Mouse (Mus musculus): Measurements from ENCODE around the gene Zfp40.
A peak's percentile ranks its signal among the peaks of the same experiment; 100 is the strongest.
"Not testable (repeated sequence)": the region's sequence is repeated elsewhere in the genome, so short reads cannot be mapped to it uniquely, and the experiment has no call there.

Zfp40 gene

DNA sequence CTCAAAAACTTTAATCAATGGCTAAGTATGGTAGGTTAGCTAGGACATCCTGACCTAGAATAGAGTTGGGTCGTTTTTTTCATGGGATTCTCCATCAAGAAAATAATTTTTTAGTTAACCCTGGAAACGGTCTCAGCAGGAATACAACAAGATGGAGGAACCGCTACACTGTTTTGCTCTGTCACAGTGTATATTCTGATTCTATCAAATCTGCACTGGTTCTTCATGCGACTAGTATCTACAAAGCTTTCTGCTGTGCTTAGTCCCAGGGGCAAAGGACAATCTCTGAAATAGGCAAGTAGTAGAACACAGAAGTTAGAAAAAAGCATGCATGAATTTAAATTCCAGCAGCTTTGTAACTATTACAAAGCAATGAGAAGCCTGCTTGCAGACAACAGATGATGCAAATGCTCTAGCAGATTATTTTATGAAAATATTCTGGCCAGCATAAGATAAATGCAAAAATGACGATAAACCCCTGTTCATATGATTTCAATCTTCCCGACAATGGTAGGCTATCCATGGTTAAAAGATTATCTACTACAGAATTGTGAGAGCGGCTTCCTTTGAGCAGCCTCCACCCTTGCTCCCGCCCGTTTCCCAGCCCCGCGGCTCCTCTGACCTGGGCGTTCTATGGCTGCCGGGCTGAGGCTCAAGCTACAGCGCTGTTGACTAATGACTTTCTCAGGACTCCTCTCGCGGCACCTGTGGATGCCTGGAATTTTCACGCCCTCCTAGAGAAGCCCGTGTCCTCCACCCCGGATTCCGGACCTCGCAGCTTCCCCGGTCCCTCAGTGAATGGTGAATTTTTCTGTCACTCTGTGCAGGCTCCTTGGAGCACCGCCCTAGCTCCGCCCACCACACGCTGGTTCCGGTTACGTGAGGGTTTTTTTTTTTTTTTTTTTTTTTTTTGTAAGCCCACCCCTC is at the start of gene Zfp40:
TSS of gene Zfp40 (minus strand) at position 800 of the 927 bp plus-strand sequence.
- DNase-seq: peak; percentile 91

GRCm38 (mm10) chr17:23218320-23218719 is 25.3 kb upstream of the Zfp40 start:
- no peak for DNase-seq

- not testable (repeated sequence) for DNase-seq
Observed at GRCm38 (mm10) chr17:23199856-23200255, 6.8 kb upstream of the Zfp40 start.

DNA sequence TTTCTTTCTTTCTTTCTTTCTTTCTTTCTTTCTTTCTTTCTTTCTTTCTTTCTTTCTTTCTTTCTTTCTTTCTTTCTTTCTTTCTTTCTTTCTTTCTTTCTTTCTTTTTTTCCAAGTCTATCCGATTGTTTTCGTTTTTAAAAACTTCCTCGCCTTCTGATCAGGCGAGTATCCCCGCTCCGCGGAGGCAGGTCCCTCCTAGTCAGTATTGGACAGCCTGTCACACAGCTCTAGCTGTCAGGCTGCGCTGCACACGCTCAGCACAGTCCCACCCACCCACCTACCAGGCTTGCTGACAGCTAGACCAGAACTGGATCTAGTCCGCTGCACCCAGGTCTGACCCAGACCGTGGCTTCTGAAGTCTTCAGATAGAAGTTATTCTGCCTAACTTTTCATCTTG is 389 bp upstream of the Zfp40 start:
- DNase-seq: peak; percentile 47

- peak; percentile 17 for DNase-seq
Observed at GRCm38 (mm10) chr17:23187680-23188079, 5.4 kb downstream of the Zfp40 start.

Measured in kidney, adult 11 months (tissue).